Comparison of ENCODE assay signal across 8 mouse cellular contexts in genomic region chr2:25265897-25266656, GRCm38 (mm10). TPM values are rescaled to one million over a fixed set of nuclear protein-coding genes. Genes with fewer than 3 reads are reported as not detected.
DNase-seq lines count a peak whose midpoint lies in the region; ATAC-seq and TF ChIP-seq lines count a peak whose summit lies in the region.

No protein-coding gene starts in this region.

- no peak for TF ChIP-seq POLR2A in bone marrow macrophage, adult 2 months (IDR thresholded peaks at IDR 0.05; ENCODE audit: borderline replicate concordance, low read depth, low read length)

- WGBS in forebrain, embryonic 16.5 days, result 65% methylated on average over 6 of the region's 6 CpGs
- WGBS in kidney, embryonic 14.5 days, result 60% methylated on average over 6 of the region's 6 CpGs
- 70% methylated on average over 6 of the region's 6 CpGs for WGBS in midbrain, embryonic 14.5 days

- TF ChIP-seq CTCF in bone marrow macrophage, adult 2 months (IDR thresholded peaks at IDR 0.05; ENCODE audit: low read depth, low read length), result no peak

- no peaks in the 10 kb centered on the region for H3K9me3 ChIP-seq in forebrain, embryonic 16.5 days (ENCODE audit: control insufficient read depth, low read length)
- H3K9me3 ChIP-seq in kidney, embryonic 14.5 days (ENCODE audit: control insufficient read depth, low read length), result no peaks in the 10 kb centered on the region
- H3K9me3 ChIP-seq in midbrain, embryonic 14.5 days (ENCODE audit: control insufficient read depth, low read length), result no peaks in the 10 kb centered on the region

- peaks cover 49% of the 10 kb centered on the region for H3K4me1 ChIP-seq in bone marrow macrophage, adult 2 months (ENCODE audit: control insufficient read depth, insufficient read depth, low read length)
- peaks cover 56% of the 10 kb centered on the region for H3K4me1 ChIP-seq in forebrain, embryonic 16.5 days (replicated peaks; ENCODE audit: control insufficient read depth, insufficient read depth, low read length)
- H3K4me1 ChIP-seq in kidney, embryonic 14.5 days (ENCODE audit: control insufficient read depth, insufficient read depth, low read length), result peaks cover 18% of the 10 kb centered on the region
- H3K4me1 ChIP-seq in midbrain, embryonic 14.5 days (ENCODE audit: control insufficient read depth, insufficient read depth, low read length), result peaks cover 53% of the 10 kb centered on the region

- peak overlapping the region; percentile 38 for H3K9ac ChIP-seq in forebrain, embryonic 16.5 days (replicated peaks; ENCODE audit: low read depth, low read length)
- H3K9ac ChIP-seq in kidney, embryonic 14.5 days (ENCODE audit: low read depth, low read length), result peak overlapping the region; percentile 24; the same call in 1 of the 2 replicates
- H3K9ac ChIP-seq in midbrain, embryonic 14.5 days (replicated peaks; ENCODE audit: low read length), result peak overlapping the region; percentile 31; the same call in 1 of the 2 replicates

- peak overlapping the region; percentile 30 for H3K27ac ChIP-seq in bone marrow macrophage, adult 2 months (ENCODE audit: insufficient read depth, low read depth, low read length)
- H3K27ac ChIP-seq in forebrain, embryonic 16.5 days (ENCODE audit: low read length), result no peak overlapping the region
- H3K27ac ChIP-seq in kidney, embryonic 14.5 days (ENCODE audit: low read depth, low read length), result no peak overlapping the region
- H3K27ac ChIP-seq in midbrain, embryonic 14.5 days (replicated peaks; ENCODE audit: low read depth, low read length), result no peak overlapping the region

- H3K4me3 ChIP-seq in bone marrow macrophage, adult 2 months (ENCODE audit: insufficient read depth, low read length), result peak overlapping the region; percentile 35
- no peak overlapping the region for H3K4me3 ChIP-seq in forebrain, embryonic 16.5 days (replicated peaks; ENCODE audit: low read length)
- no peak overlapping the region for H3K4me3 ChIP-seq in kidney, embryonic 14.5 days (ENCODE audit: low read length)
- no peak overlapping the region for H3K4me3 ChIP-seq in midbrain, embryonic 14.5 days (replicated peaks; ENCODE audit: low read depth, low read length)

- H3K4me2 ChIP-seq in forebrain, embryonic 16.5 days (ENCODE audit: low read length), result peak overlapping the region; percentile 24
- H3K4me2 ChIP-seq in kidney, embryonic 14.5 days (replicated peaks; ENCODE audit: low read depth, low read length), result no peak overlapping the region
- H3K4me2 ChIP-seq in midbrain, embryonic 14.5 days (ENCODE audit: low read length), result peak overlapping the region; percentile 100

- no peaks in the 10 kb centered on the region; the same call in 1 of the 2 replicates for H3K27me3 ChIP-seq in forebrain, embryonic 16.5 days (replicated peaks; ENCODE audit: control insufficient read depth, insufficient read depth, low read length)
- H3K27me3 ChIP-seq in kidney, embryonic 14.5 days (ENCODE audit: control insufficient read depth, insufficient read depth, low read length), result peaks cover 14% of the 10 kb centered on the region
- H3K27me3 ChIP-seq in midbrain, embryonic 14.5 days (ENCODE audit: control insufficient read depth, insufficient read depth, low read length), result peaks cover 9% of the 10 kb centered on the region

- H3K36me3 ChIP-seq in forebrain, embryonic 16.5 days (ENCODE audit: control insufficient read depth, insufficient read depth), result no peaks in the 10 kb centered on the region
- peaks cover 23% of the 10 kb centered on the region for H3K36me3 ChIP-seq in kidney, embryonic 14.5 days (ENCODE audit: control insufficient read depth, insufficient read depth, low read length)
- H3K36me3 ChIP-seq in midbrain, embryonic 14.5 days (ENCODE audit: control insufficient read depth, insufficient read depth, low read length), result peaks cover 27% of the 10 kb centered on the region

- ATAC-seq in forebrain, embryonic 16.5 days, result no peak
- no peak for ATAC-seq in kidney, embryonic 14.5 days (ENCODE audit: low FRiP score, low TSS enrichment)
- ATAC-seq in midbrain, embryonic 14.5 days (ENCODE audit: low FRiP score, low TSS enrichment), result no peak

- DNase-seq in gastrocnemius, postnatal 25 days, result peak; percentile 16
- DNase-seq in gastrocnemius, postnatal 10 days, result no peak
- DNase-seq in midbrain, embryonic 14.5 days, result no peak
- DNase-seq in MN1 (ENCODE audit: low spot score), result no peak
- DNase-seq in left cerebral cortex, adult 18-20 months (ENCODE audit: low spot score in 2 of 2), result no peak

RNA-seq across cellular contexts. Expression of gene Tprn, which starts 3.7 kb away (rescaled TPM):
- total RNA-seq in gastrocnemius, postnatal 25 days (2021), result 1 to 10 TPM; 2.1 to 2.9 TPM
- total RNA-seq in gastrocnemius, postnatal 10 days (2021), result 1 to 10 TPM; 4.7 to 6.8 TPM
- polyA plus RNA-seq in bone marrow macrophage, adult 2 months (2012; ENCODE audit: insufficient read depth, insufficient read length, missing spikeins), result 8.8 and 10.2 TPM in 2 replicates
- 14.8 and 16.4 TPM in 2 replicates for polyA plus RNA-seq in forebrain, embryonic 16.5 days (2015; fragmentation: Nextera tagmentation; extraction: Ambion mirVana)
- polyA plus RNA-seq in kidney, embryonic 14.5 days (2014; fragmentation: Nextera tagmentation; extraction: Ambion mirVana), result 5.8 and 7.3 TPM in 2 replicates
- polyA plus RNA-seq in midbrain, embryonic 14.5 days (2014; fragmentation: Nextera tagmentation; extraction: Ambion mirVana), result 13.1 and 13.3 TPM in 2 replicates
- 10 to 100 TPM; 13.7 to 17.9 TPM for total RNA-seq in left cerebral cortex, adult 18-20 months (2021)

RNA-seq across cellular contexts. Expression of gene Ssna1, which starts 6.2 kb away (rescaled TPM):
- total RNA-seq in gastrocnemius, postnatal 25 days (2021), result 10 to 100 TPM; 31.6 to 33.0 TPM
- total RNA-seq in gastrocnemius, postnatal 10 days (2021), result 10 to 100 TPM; 39.5 to 40.3 TPM
- polyA plus RNA-seq in bone marrow macrophage, adult 2 months (2012; ENCODE audit: insufficient read depth, insufficient read length, missing spikeins), result 55.1 and 59.7 TPM in 2 replicates
- 199 and 204 TPM in 2 replicates for polyA plus RNA-seq in forebrain, embryonic 16.5 days (2015; fragmentation: Nextera tagmentation; extraction: Ambion mirVana)
- 212 and 253 TPM in 2 replicates for polyA plus RNA-seq in kidney, embryonic 14.5 days (2014; fragmentation: Nextera tagmentation; extraction: Ambion mirVana)
- polyA plus RNA-seq in midbrain, embryonic 14.5 days (2014; fragmentation: Nextera tagmentation; extraction: Ambion mirVana), result 196 TPM in 2 replicates
- total RNA-seq in left cerebral cortex, adult 18-20 months (2021), result 10 to 100 TPM; 57.6 to 70.5 TPM

RNA-seq across cellular contexts. Expression of gene Anapc2, which starts 6.2 kb away (rescaled TPM):
- total RNA-seq in gastrocnemius, postnatal 25 days (2021), result 10 to 100 TPM; 27.0 to 27.3 TPM
- total RNA-seq in gastrocnemius, postnatal 10 days (2021), result 10 to 100 TPM; 35.2 to 52.2 TPM
- 84.0 and 89.6 TPM in 2 replicates for polyA plus RNA-seq in bone marrow macrophage, adult 2 months (2012; ENCODE audit: insufficient read depth, insufficient read length, missing spikeins)
- 150 and 159 TPM in 2 replicates for polyA plus RNA-seq in forebrain, embryonic 16.5 days (2015; fragmentation: Nextera tagmentation; extraction: Ambion mirVana)
- polyA plus RNA-seq in kidney, embryonic 14.5 days (2014; fragmentation: Nextera tagmentation; extraction: Ambion mirVana), result 71.4 and 111 TPM in 2 replicates
- 112 and 117 TPM in 2 replicates for polyA plus RNA-seq in midbrain, embryonic 14.5 days (2014; fragmentation: Nextera tagmentation; extraction: Ambion mirVana)
- total RNA-seq in left cerebral cortex, adult 18-20 months (2021), result 10 to 100 TPM; 87.1 to 87.2 TPM

RNA-seq across cellular contexts. Expression of gene Tmem203, which starts 10.8 kb away (rescaled TPM):
- total RNA-seq in gastrocnemius, postnatal 25 days (2021), result 10 to 100 TPM; 10.3 to 11.3 TPM
- 10 to 100 TPM; 14.9 to 16.0 TPM for total RNA-seq in gastrocnemius, postnatal 10 days (2021)
- polyA plus RNA-seq in bone marrow macrophage, adult 2 months (2012; ENCODE audit: insufficient read depth, insufficient read length, missing spikeins), result 18.1 and 20.4 TPM in 2 replicates
- polyA plus RNA-seq in forebrain, embryonic 16.5 days (2015; fragmentation: Nextera tagmentation; extraction: Ambion mirVana), result 16.0 and 16.2 TPM in 2 replicates
- polyA plus RNA-seq in kidney, embryonic 14.5 days (2014; fragmentation: Nextera tagmentation; extraction: Ambion mirVana), result 17.0 and 25.4 TPM in 2 replicates
- 11.3 and 12.9 TPM in 2 replicates for polyA plus RNA-seq in midbrain, embryonic 14.5 days (2014; fragmentation: Nextera tagmentation; extraction: Ambion mirVana)
- 10 to 100 TPM; 31.8 to 37.8 TPM for total RNA-seq in left cerebral cortex, adult 18-20 months (2021)

RNA-seq across cellular contexts. Expression of gene AL732309.1, which starts 19.4 kb away (rescaled TPM):
- total RNA-seq in gastrocnemius, postnatal 25 days (2021), result under 1 TPM; 0.82 to 0.99 TPM
- 1 to 10 TPM; 1.3 to 1.4 TPM for total RNA-seq in gastrocnemius, postnatal 10 days (2021)
- polyA plus RNA-seq in bone marrow macrophage, adult 2 months (2012; ENCODE audit: insufficient read depth, insufficient read length, missing spikeins), result 1.3 and 6.1 TPM in 2 replicates
- polyA plus RNA-seq in forebrain, embryonic 16.5 days (2015; fragmentation: Nextera tagmentation; extraction: Ambion mirVana), result 5.8 and 9.0 TPM in 2 replicates
- polyA plus RNA-seq in kidney, embryonic 14.5 days (2014; fragmentation: Nextera tagmentation; extraction: Ambion mirVana), result 3.6 and 4.7 TPM in 2 replicates
- 3.7 and 5.1 TPM in 2 replicates for polyA plus RNA-seq in midbrain, embryonic 14.5 days (2014; fragmentation: Nextera tagmentation; extraction: Ambion mirVana)
- total RNA-seq in left cerebral cortex, adult 18-20 months (2021), result 1 to 10 TPM; 1.4 to 4.1 TPM
